10 mouse cellular contexts compared by ENCODE assay signal in the genomic region with DNA sequence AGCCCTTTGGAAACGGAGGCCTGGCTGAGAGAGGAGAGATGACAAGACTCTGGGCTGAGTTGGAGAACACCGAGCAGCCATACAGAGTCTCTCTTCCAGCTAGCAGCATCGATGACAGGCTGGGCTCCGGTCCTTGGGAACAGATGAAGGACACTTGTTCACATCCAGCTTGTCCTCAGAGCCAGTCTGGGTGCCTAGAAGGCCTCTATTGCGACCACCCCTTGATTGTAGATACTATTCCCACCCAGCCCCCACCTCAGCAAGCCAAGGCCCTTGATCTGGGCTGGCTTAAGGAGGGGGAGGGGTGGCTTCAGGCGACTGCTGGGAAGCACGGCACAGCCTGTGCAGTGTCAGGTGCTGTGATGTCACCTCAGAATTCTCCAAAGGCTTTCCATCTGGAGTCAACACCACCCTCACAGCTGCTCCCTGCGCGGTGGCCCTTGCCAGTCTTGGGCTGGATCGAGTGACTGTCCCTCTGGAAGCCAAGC. TPM values are rescaled to one million over a fixed set of nuclear protein-coding genes. Genes with fewer than 3 reads are reported as not detected.
DNase-seq lines count a peak whose midpoint lies in the region; ATAC-seq and TF ChIP-seq lines count a peak whose summit lies in the region.
"Had no signal": no experiment of that assay in that cellular context is flagged by ENCODE, and none has a peak within 500 bp of the region (broad histone marks: within the 10 kb centered on the region; RNA-seq: fewer than 3 reads in every experiment).

No protein-coding gene starts in this region.

- 54% methylated on average over 10 of the region's 10 CpGs for WGBS in embryonic facial prominence, embryonic 15.5 days
- WGBS in heart, embryonic 11.5 days (ENCODE audit: insufficient replicate concordance) = 35% methylated on average over 10 of the region's 10 CpGs
- WGBS in limb, embryonic 14.5 days = 38% methylated on average over 10 of the region's 10 CpGs

- ATAC-seq in embryonic facial prominence, embryonic 15.5 days (ENCODE audit: insufficient number of reproducible peaks, low FRiP score, low TSS enrichment, low read depth) = peak; percentile 77
- ATAC-seq in heart, embryonic 11.5 days (replicated peaks; ENCODE audit: insufficient number of reproducible peaks, low FRiP score, low TSS enrichment) = peak; percentile 55; the same call in 1 of the 2 replicates
- peak; percentile 69 for ATAC-seq in limb, embryonic 14.5 days (ENCODE audit: low FRiP score, low read depth)
- ATAC-seq: intestine, postnatal 0 days had no signal

- H3K9ac ChIP-seq in embryonic facial prominence, embryonic 15.5 days = no peak overlapping the region
- H3K9ac ChIP-seq in heart, embryonic 11.5 days (ENCODE audit: low read depth, low read length) = no peak overlapping the region
- no peak overlapping the region for H3K9ac ChIP-seq in limb, embryonic 14.5 days (ENCODE audit: low read depth, low read length, severe bottlenecking)

- no peak overlapping the region for H3K4me2 ChIP-seq in embryonic facial prominence, embryonic 15.5 days (replicated peaks)
- no peak overlapping the region for H3K4me2 ChIP-seq in heart, embryonic 11.5 days
- no peak overlapping the region for H3K4me2 ChIP-seq in limb, embryonic 14.5 days (replicated peaks; ENCODE audit: low read depth, low read length, severe bottlenecking)

- H3K27me3 ChIP-seq in embryonic facial prominence, embryonic 15.5 days = 0 out of 2 replicates have a peak, but pooled peaks cover 1% of the 10 kb centered on the region
- H3K27me3 ChIP-seq in heart, embryonic 11.5 days (ENCODE audit: control insufficient read depth, insufficient read depth, low read length) = no peaks in the 10 kb centered on the region
- H3K27me3 ChIP-seq in limb, embryonic 14.5 days (ENCODE audit: control insufficient read depth, insufficient read depth, low read length) = no peaks in the 10 kb centered on the region

- intact Hi-C loops in left cerebral cortex, postnatal 4 days (cut with DNase I) = no loop called here

- peaks cover 10% of the 10 kb centered on the region; the same call in 1 of the 2 replicates for H3K4me1 ChIP-seq in embryonic facial prominence, embryonic 15.5 days
- H3K4me1 ChIP-seq in heart, embryonic 11.5 days (ENCODE audit: control insufficient read depth, insufficient read depth, low read length) = peaks cover 17% of the 10 kb centered on the region
- H3K4me1 ChIP-seq in limb, embryonic 14.5 days (ENCODE audit: control insufficient read depth, insufficient read depth, low read length) = no peaks in the 10 kb centered on the region

- no peaks in the 10 kb centered on the region for H3K9me3 ChIP-seq in embryonic facial prominence, embryonic 15.5 days (replicated peaks)
- no peaks in the 10 kb centered on the region for H3K9me3 ChIP-seq in heart, embryonic 11.5 days (replicated peaks; ENCODE audit: control insufficient read depth, low read length)
- H3K9me3 ChIP-seq in limb, embryonic 14.5 days (ENCODE audit: control insufficient read depth, low read length) = no peaks in the 10 kb centered on the region

- no peak overlapping the region for H3K27ac ChIP-seq in embryonic facial prominence, embryonic 15.5 days (replicated peaks)
- H3K27ac ChIP-seq in heart, embryonic 11.5 days (ENCODE audit: low read depth, low read length) = 0 out of 2 replicates have a peak overlapping the region, but pooled peaks have one; percentile 22
- H3K27ac ChIP-seq in limb, embryonic 14.5 days (replicated peaks; ENCODE audit: low read depth, low read length) = no peak overlapping the region

- no peaks in the 10 kb centered on the region for H3K36me3 ChIP-seq in embryonic facial prominence, embryonic 15.5 days
- no peaks in the 10 kb centered on the region for H3K36me3 ChIP-seq in heart, embryonic 11.5 days (ENCODE audit: control insufficient read depth, insufficient read depth, low read length)
- no peaks in the 10 kb centered on the region for H3K36me3 ChIP-seq in limb, embryonic 14.5 days (ENCODE audit: control insufficient read depth, insufficient read depth, low read length)

- no peak for TF ChIP-seq POLR2A in limb, embryonic 14.5 days (IDR thresholded peaks at IDR 0.05; ENCODE audit: borderline replicate concordance, extremely low read depth, insufficient read depth, insufficient read length)

- peak; percentile 41 for DNase-seq in left cerebral cortex, postnatal 4 days
- no peak for DNase-seq in left cerebral cortex, adult 9 months (ENCODE audit: low spot score in 2 of 2)
- peak; percentile 40 for DNase-seq in limb, embryonic 14.5 days (ENCODE audit: low spot score)
- no peak for DNase-seq in layer of hippocampus, adult 18-20 months (ENCODE audit: low spot score in 2 of 2)
- no peak for DNase-seq in spleen, postnatal 4 days (ENCODE audit: low spot score in 2 of 2)
- no peak for DNase-seq in adrenal gland, adult 8-10 months

- H3K4me3 ChIP-seq in embryonic facial prominence, embryonic 15.5 days (replicated peaks) = no peak overlapping the region
- no peak overlapping the region for H3K4me3 ChIP-seq in heart, embryonic 11.5 days (ENCODE audit: low read depth, low read length)
- H3K4me3 ChIP-seq in limb, embryonic 14.5 days (replicated peaks; ENCODE audit: low read length) = no peak overlapping the region

RNA-seq across cellular contexts. Expression of a gene that starts 19.3 kb away (rescaled TPM):
- total RNA-seq in left cerebral cortex, postnatal 4 days (2021) = 1 to 10 TPM; 1.8 TPM
- 18.0 and 18.4 TPM in 2 replicates for polyA plus RNA-seq in embryonic facial prominence, embryonic 15.5 days (2015; fragmentation: Nextera tagmentation; extraction: Ambion mirVana)
- polyA plus RNA-seq in heart, embryonic 11.5 days (2014; fragmentation: Nextera tagmentation; extraction: Ambion mirVana) = 11.6 and 11.8 TPM in 2 replicates
- polyA plus RNA-seq in limb, embryonic 14.5 days (2012; rRNA removed) = 19.8 and 26.5 TPM in 2 replicates
- 15.1 and 19.5 TPM in 2 replicates for polyA plus RNA-seq in limb, embryonic 14.5 days (2014; fragmentation: Nextera tagmentation; extraction: Ambion mirVana)
- 1 to 10 TPM; 3.2 to 3.4 TPM for total RNA-seq in layer of hippocampus, adult 18-20 months (2021)
- total RNA-seq in adrenal gland, adult 8-10 months (2022) = 1 to 10 TPM; 1.8 to 3.9 (median 2.2) TPM

RNA-seq across cellular contexts. Expression of a gene that starts 49.8 kb away (rescaled TPM):
- total RNA-seq in left cerebral cortex, postnatal 4 days (2021) = under 1 TPM in 1 of 2 experiments, not detected in 1; 0.26 TPM
- polyA plus RNA-seq in embryonic facial prominence, embryonic 15.5 days (2015; fragmentation: Nextera tagmentation; extraction: Ambion mirVana) = not detected in 2 replicates
- polyA plus RNA-seq in heart, embryonic 11.5 days (2014; fragmentation: Nextera tagmentation; extraction: Ambion mirVana) = 0.23 TPM in 1 of 2 replicates, not detected in the other
- not detected in 2 replicates for polyA plus RNA-seq in limb, embryonic 14.5 days (2012; rRNA removed)
- not detected in 2 replicates for polyA plus RNA-seq in limb, embryonic 14.5 days (2014; fragmentation: Nextera tagmentation; extraction: Ambion mirVana)
- not detected for total RNA-seq in layer of hippocampus, adult 18-20 months (2021)
- not detected for total RNA-seq in adrenal gland, adult 8-10 months (2022)
- polyA plus RNA-seq: liver, embryonic 16.5 days had no signal

Comparison
In these comparisons a context has a peak if more than half of its experiments do, and no peak if none do; other contexts are left out.
1. DNase-seq: peak in left cerebral cortex, postnatal 4 days (single experiment) and limb, embryonic 14.5 days (single experiment); none in left cerebral cortex, adult 9 months (0 of 2), layer of hippocampus, adult 18-20 months (0 of 2), spleen, postnatal 4 days (0 of 2) and adrenal gland, adult 8-10 months (single experiment).
2. Peak in every context shown above with its lines, with median percentiles within 50 percentile points of each other: ATAC-seq.